Mouse (Mus musculus) heart, adult 9 months (tissue): Measurements from ENCODE around the gene Adcy1.

ENCODE experiments used
- DNase-seq, 2 experiments: peaks; one replicate each; pipeline ENCODE4 v3.0.0; 2022; ENCODE audit warnings: low spot score in 2 of 2

The Adcy1 gene

DNA sequence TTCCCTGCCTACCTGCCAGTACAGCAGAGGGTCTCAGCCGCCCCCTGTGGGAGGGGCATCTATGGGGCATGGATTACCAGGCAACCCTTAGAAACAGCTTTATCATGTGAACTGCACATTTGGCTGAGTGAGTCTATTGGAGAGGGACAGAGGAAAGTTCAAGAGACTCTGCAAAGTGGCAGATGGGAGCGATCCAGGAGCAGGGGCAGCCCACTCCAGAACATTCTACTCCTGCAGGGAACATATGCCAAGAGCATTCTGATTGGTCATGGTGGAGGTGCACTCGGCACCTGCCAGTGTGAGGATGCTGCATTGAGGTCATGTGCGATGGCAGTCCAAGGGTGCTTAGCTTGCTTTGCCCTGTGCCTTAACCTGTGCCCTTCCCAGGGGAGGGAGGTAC is 6.5 kb downstream of the Adcy1 start:
- no peak for DNase-seq

DNA sequence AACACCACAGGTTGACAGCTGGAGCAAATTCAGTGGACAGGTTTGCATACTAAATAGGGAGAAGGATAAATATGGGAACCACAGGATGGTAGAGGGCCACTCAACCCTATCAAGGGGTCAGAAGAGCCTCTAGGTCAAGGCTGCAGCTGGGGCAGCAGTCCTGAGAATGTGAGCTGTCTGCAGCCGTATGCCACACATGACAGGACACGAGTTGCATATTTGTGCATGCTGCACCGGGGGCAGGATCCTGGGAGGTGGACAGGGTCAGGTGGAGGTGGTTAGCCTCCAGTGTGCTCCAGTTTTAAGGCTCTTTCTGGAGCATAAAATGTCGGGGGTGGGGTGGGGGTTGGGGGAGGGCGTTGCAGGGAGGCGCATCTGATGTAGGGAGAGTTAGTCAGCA is 8.3 kb downstream of the Adcy1 start:
- no peak for DNase-seq

DNA sequence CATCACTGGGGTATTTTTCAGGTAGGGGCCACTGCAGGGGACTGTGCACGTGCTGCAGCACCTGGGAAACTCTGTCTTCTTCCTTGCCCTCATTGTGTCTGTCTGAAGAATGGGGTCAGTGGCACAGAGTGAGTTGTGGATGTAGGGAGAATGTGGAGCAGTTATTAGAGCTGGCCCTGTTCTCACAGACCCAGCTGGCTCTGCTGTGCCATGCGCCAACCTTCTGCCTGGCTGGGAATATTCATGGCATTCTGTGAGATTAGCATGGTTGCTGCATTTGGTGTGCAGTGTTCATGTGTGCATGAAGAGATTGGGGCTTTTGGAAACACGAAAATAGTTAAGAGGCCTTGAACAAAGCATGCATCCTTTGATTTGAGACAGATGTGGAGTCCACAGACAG is 10.3 kb downstream of the Adcy1 start:
- no peak for DNase-seq

DNA sequence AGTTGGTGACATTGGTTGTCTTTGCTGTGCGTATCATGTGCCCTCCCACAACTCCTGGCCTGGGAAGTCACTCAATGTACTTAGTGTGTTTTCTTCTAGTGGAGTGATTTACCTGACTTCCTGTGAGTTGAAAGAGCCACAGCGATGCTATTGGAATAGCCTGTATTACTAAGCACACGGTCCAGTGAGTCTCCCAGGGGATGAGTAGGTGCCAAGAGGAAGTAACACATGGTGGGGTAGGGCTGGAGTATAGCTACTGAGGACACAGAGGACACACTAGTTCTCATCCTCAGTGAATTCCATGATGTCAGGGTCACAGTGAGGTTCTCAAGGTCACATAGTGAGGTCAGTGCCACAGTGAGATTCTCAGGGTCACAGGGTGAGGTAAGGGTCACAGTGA is 13.2 kb downstream of the Adcy1 start:
- no peak for DNase-seq

DNA sequence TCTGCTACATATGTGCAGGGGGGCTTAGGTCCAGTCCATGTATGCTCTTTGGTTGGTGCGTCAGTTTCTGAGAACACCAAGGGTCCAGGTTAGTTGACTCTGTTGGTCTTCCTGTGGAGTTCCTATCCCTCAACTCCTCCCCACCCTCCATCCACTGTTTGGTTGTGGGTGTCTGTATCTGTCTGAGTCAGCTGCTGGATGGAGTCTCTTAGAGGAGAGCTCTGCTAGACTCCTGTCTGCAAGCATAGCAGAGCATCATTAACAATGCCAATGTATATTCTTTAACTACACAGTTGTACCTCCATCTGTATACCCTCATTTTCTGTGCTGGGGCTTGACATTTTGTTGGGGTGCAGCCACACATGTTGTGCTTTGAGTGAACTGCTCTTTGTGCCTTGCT is 18.6 kb downstream of the Adcy1 start:
- DNase-seq, result no peak

DNA sequence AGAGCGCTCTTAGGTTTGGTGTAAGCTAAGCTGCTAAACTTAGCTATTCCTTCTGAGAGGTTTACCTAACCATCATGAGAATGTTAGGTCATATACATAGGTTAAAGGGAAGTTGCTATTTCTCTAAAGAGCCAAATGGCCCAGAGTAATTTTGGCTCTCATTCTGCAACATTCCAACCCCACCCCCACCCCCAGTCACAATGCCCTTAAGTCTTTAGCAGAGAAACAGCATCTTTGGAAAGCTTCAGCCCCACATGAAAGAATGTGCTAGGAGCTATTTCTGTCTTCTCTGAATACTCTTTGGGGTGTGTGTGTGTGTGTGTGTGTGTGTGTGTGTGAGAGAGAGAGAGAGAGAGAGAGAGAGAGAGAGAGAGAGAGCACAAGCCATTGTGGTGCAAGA is 20.6 kb downstream of the Adcy1 start:
- DNase-seq, result no peak

DNA sequence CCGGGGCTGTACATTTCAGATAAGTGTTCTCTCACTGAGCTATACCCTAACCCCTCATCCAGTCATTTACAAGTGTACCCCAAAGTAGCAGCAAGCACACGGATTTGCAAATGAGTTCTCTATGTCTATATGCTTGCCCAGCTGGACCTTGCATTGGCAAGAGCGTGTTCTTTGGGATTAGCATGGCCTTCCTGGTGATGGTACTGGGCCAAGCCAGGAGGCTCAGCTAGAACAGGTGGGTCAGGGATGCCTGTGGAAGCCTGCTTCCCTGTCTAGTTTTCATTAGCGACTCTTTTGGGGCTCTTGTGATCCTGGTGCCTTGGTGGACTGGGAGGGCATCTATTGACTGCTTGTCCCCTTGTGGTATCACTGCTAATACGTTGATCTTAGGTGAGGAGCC is 21.9 kb downstream of the Adcy1 start:
- no peak for DNase-seq

DNA sequence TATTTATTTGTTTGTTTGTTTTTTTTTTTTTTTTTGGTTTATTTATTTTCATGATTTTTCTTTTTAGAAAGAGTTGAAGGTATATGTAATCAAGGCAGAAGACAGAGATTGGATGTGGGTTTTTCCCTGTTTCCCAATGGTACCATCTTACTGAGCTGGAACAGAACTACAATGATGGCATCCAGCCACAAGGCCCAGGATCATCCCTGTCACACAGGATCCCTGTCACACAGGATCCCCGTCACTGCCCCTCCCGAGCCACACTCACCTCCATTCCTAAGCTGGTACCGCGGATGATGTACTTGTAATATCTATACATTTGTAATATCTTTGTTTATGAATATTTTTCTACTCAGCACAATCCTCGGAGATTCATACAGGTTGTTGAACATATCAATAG is 27.8 kb downstream of the Adcy1 start:
- DNase-seq, result no peak

DNA sequence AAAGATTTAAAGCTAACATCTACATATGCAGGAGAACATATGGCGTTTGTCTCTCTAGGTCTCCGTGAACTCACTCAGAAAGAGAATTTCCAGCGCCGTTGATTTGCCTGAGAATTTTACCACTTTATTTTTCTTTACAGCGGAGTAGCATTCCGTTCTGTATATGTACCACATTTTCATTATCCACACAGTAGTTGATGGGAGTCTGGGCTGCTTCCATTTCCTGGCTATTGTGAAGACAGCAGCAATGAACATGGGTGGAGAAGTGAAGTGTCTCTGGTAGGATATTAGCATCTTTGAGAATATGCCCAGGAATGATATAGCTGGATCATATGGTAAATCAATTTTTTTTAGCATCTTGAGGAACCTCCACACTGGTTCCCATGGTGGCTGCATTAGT is 31.6 kb downstream of the Adcy1 start:
- no peak for DNase-seq

DNA sequence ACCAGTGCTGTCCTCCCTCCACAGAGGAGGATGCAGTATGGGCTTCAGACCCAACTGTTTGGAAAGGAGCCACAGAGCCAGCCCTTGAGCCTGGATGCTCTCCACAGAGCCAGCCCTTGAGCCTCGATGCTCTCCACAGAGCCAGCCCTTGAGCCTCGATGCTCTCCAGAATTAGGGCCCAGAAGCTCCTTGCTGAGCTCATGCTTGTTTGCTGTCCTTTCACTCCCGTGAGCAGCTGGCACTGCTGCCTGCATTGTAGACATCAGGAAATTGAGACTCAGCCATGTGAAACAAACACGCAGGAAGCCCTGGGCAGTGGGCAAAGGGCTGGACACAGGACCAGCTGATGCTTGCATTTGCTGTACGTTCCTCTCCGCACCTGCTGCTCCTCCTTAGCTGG is 38.4 kb downstream of the Adcy1 start:
- DNase-seq, result no peak

DNA sequence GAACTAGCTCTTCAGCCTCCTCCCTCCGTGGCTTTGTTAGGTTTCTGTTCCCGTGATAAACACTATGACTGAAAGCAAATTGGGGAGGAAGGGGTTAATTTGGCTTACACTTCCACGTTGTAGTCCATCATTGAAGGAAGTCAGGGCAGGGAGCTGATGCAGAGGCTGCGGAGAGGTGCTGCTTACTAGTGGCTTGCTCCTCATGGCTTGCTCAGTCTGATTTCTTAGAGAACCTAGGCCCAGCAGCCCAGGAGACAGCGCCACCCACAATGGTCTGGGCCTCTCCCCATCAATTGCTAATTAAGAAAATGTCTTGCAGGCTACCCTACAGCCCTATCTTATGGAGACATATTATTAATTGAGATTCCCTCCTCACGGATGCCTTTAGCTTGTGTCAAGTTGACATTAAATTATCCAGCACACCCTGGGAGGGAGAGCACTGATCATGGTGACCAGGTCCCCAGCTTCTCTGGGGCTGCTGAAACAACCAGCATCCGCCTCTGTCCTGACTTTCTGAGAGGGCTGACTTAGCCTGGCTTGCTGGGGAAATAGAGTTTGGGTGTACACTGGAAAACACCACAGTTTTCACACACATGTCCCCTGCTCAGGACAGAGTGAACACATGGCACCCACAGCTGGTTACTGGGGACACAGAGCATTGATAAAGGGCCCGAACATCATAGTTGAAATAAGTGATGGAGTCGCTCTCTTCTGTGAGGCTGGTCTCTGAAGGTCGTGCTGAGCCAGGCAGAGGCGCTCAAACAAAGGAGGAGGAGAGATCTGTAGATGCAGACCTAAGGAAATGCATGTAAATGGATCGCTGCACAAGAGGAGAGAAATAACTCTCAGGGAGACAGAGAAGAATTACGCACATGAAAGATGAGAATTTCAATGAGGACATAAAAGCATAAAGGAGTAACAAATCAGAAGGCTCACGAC is 39.2 kb downstream of the Adcy1 start:
- no peak for DNase-seq

DNA sequence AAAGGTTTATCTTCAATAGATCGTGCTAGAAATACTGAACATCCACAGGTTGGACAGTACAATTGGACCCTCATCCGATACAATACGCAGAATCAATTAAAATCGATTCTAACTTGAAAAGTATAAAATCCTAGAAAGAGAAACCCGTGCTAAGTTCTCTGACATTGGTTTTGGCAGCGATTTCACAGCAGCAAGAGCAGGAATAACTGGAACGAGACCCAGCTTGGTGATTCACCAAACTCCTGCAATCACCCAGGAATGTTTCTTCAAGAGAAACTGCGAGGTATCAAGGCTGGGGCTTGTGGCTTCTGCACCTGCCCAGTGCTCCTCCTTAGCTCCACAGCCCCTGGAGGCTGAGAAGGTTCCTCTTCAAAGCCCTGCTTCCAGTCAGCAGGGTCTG is 42.0 kb downstream of the Adcy1 start:
- no peak for DNase-seq

DNA sequence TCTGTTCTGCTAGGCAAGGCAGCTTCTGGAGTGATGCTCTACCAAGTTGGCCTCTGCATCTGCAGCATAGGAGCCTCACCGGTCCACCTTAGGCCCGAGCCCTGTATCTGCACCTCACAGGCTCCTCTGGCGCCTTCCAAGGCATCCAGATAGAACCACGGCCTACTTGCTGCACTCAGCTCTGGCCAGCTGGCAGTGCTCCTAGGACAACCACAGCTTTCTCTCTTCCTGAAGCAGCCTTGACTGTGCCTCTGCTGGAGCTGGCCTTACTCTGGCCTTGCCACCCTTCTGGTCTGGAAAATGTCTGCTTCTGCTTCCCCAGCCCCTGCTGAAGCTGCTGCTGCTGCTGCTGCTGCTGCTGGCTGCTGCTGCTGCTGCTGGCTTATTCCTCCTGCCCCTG is 45.8 kb downstream of the Adcy1 start:
- DNase-seq, result no peak

DNA sequence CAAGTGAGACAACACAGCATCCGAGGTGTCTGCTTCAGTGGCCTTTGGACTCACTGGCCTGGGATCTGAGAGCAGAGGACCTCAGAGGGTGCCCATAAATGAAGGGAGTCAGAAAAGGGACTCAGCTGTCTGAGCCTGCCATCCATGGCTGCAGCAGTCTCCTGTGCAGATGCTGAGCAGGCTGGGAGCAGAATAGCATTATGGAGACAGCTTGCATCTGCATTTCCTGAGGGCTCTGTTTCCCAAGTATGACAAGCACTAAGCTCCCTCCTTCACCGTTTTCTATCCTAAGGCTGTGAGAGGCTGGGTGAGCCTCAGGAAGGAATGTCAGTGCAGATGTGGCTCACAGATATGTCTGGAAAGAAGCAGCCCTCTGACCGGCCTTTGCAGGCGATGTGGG is 49.8 kb downstream of the Adcy1 start:
- DNase-seq, result no peak

DNA sequence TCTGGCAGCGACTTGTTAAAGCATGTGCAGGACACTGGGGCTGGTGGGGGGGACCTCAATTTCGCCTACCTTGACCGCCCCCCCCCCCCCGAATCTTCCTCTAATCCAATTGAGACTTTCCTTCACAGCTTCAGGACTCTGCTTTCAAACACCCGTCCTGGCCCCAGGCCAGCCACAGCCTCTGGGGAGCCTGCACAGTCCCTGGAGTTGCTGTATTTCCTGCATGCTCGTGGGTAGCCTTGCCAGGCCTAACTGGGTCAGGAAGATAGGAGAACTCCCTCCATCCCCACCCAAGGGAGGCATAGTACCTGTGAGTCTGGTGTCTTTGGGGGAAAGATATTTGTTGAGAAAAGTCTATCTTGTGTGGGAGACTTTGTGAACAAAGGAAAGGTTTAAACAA is 50.4 kb downstream of the Adcy1 start:
- no peak for DNase-seq

DNA sequence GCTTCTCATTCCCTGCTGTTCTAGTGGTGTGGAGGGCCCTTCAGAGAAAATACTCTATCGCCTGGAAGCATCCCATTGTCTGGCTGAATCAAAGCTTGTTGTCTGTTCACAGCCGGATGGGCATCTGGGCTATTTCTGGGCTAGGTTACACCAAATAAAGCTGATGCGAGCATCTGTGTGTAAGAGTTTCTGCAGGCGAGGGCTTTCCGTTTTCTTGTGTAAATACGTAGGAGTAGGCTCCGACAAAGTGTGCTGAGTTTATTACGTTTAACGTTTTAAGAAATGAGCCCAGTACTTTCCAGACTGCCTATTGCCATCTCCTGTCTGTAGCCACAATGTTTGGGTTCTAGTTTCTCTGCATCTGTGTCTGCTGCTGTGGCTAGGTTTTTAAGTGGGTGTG is 51.0 kb downstream of the Adcy1 start:
- DNase-seq, result no peak

DNA sequence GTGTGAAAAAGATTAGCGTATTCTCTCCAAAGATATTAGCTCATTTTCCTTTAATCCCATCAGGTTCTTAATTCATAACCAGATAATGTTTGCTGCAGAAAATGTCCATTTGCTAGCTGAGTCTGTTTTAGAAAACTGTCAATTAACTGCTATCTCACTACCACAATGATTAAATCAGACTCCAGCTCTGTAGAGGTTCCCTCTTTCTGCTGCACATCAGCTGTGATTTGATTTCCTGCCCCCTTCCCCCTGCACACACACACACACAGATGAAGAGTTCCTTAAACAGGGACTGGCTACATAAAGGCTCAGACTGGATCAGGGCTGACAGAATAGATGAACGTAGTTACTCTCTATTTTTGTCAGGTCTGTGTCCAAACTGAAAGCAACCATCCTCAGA is 53.4 kb downstream of the Adcy1 start:
- DNase-seq, result no peak

DNA sequence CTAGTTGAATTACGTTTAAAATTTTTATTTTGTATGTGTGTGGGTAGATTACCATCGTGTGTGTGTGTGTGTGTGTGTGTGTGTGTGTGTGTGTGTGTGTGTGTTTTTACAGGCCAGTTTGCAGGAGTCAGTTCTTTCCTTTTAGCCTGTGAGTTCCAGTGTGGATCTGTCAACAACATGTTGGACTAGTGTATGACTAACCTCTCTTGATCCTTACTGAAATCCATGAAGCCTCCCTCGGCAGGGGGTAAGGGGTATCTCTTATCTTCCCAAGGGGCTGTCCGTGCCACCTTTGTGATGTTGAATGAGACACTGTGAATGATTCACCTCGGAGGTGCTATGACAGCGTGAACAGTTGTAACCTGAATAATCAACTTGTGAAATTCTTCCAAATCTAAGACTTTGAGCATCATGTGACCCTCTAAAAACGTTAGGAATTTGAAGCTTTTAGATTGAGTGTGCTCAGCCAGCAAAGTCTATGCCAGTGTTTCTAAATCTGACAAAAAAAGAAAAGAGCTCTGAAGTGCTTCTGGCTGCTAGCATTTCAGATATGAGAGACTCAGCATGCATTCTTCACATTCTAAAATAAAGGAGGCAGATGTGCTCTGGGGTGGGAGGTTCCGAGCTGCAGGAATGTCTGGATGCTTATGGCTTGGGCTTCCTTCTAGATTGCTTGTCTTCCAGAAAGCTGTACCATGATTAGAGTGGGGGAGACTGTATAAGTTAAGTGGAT is 66.2 kb downstream of the Adcy1 start:
- DNase-seq, result no peak

DNA sequence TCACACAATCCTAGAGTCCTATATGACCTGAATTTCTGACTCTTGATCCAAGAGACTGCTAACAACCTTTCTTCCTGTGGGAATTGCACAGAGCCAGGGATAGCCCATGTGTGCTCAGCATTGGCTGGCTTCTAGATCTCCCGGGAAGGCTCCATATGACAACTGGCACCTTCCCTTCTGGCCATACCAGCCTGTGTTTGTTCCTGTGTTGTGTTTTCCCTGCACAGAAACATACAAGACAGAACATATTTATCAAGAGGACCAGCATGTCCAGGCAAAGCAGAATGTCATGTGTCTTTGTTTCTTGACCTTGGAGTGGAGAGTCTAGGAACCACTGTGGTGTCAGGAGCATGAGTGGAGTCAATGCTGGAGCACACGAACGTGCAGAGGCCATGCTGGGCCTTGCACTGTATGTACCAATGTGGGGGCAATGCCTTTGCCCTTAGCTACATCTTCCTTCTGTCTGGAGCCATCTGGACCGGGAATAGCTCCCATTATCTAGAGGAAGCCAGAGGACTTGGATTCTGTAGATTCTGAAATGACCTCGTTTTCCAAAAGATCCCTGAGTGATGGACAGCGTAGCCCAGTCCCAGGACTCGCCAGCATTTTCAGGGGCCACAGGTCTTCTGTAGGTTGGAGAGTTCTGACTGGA is 69.6 kb downstream of the Adcy1 start:
- no peak for DNase-seq

DNA sequence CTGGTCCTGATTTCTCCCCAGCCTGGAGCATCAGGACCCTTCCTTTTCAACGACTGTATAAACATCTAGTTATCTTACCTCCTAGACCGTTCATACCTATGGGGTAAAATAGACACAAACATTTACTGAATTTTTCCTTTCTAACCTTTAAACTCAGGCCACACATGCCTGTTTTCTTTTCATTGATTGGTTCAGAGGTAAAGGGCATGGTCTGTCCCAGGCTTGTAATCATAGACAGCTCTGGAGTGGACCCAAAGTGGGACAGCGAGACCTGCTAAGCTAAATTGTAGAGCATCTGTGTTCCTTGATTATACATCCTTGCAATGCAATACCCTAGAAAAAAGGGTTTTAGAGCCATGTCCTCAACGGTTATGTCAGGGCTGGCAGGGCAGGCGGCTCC is 70.4 kb downstream of the Adcy1 start:
- no peak for DNase-seq

DNA sequence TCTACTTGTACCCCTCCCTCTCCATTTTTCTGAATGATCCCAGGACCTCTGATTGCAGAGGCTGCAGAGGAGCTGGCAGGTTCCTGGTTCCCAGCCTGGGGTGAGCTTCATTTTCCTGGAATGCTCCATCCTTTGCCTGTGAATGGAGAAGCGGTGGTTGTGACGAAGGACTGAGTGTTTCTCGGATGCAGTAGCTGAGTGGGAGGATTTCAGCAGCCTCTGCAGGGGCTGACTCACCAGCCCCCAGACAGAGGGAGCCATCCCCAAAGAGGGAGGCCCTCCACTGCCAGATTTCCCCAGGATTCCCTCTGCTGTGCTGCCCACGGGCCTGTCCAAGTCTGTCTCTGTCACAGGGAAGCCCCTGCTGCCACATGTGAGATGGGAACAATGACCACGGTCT is 71.0 kb downstream of the Adcy1 start:
- no peak for DNase-seq

DNA sequence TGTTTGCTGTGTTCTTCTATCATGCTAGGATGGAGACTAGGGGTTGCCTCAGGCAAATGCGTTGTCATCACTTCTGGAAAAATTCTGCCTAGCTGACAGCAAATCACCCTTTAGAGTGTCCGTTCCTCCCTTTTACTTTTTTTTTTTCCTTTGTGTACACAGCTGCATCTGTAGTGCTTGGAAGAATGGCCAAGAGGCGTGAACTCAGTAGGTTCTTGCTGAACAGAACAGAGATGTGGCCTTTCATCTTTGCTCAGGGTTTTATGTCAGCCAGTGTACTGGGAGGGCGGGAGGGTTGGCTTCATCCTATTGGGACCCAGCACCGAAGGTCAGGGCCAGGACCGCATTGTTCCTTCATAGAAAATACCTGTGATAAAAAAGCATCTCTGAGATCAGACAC is 72.0 kb downstream of the Adcy1 start:
- no peak for DNase-seq

DNA sequence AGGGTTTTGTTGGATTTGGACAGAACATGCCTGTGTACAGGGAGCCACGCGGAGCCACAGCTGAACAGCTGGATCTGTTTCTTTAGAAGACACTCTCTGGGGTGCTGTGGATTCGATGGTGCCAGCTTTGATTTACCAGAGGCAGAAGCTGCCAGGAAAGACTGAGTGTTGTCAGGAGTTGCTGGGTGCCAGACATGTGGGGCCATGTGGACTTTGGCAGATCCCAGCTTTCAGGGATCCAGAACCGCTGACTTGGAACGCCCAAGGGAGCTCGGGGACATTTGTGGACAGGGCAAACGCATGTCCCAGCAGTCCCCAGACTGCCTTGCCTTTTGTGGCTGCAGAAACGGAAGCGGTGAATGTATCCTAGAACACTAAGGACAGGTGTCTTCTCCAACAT is 72.5 kb downstream of the Adcy1 start:
- DNase-seq, result peak; percentile 3 to 31
